Mouse (Mus musculus) liver (tissue): Measurements from ENCODE around the gene Oit1.
A peak's percentile ranks its signal among the peaks of the same experiment; 100 is the strongest.

Experiments
- DNase-seq: peaks from one replicate; pipeline ENCODE4 v3.0.0-alpha.2; 2020; ENCODE audit warnings: mixed read lengths

Gene Oit1

GRCm38 (mm10) chr14:8334511-8334910 is 44.0 kb downstream of the Oit1 start:
- DNase-seq = no peak

GRCm38 (mm10) chr14:8332314-8333252 is 46.0 kb downstream of the Oit1 start:
- DNase-seq = no peak

DNA sequence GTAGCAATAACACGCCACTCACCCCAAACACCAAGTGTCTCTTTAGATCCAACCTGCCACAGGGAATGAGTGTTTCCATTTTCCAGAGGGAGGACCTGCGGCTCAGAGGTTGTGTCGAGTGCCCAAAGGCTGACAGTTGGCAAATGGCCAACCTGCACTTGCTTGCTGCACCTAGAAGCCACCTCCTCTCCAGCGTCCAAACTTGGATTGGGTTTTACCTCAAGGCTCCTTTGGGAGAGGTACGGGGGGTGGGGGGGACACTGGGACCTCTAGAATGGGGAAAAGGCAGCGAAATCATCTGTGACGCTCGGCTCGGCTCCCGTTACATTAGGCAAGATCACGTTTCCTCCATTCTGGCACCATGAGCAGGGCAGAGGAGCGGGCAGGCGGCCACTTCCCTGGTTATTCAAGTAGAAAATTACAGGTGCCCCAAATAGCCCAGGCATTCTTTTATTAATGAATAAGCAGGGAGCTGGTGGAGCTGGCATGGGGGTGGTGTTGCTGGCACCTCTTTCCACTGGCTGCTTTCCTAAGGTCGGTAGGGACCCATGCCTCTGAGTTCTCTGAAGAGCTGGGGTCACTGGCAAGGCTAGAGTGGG is 47.1 kb downstream of the Oit1 start:
- DNase-seq = no peak

DNA sequence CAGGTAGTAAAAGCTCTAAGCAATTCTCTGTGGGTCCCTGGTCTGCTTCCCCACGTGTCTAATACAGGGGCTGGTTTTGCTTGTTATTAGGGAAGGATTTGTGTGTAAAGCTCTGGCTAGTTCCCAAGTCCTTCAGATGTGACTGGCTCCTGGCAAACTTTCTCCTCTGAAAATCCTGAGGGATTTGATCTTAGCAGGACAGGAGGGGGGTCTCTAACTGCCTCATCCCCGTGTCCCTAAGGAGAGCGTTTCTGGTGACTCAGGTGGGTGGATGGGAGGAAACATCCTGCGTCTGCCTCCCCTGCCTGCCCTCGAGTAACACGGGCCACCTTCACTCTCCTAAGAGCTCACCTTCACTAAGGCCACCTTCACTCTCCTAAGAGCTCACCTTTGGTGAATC is 48.2 kb downstream of the Oit1 start:
- DNase-seq = no peak

- no peak for DNase-seq
Observed at GRCm38 (mm10) chr14:8329552-8329951, 49.0 kb downstream of the Oit1 start.

DNA sequence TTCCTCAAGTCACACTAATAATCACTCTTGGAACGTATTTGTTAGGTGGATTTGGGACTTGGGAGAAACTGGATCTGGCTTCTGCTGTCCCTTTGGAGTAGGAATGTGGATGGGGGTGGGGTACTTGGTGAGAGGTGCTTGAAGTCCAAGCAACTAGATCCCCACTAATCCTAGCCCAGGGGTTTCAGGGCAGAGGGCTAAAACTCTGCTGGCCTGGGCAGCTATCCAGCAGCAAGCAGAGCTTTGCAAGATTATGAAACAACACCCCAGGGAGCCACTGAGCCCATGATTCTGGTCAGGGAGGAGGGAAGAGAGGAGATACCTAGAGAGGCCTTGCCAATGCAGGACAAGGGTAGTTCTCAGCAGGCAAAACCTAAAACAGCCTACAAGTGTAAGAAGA is 51.2 kb downstream of the Oit1 start:
- no peak for DNase-seq

- no peak for DNase-seq
Observed at GRCm38 (mm10) chr14:8326961-8327360, 51.6 kb downstream of the Oit1 start.

GRCm38 (mm10) chr14:8325746-8326145 is 52.8 kb downstream of the Oit1 start:
- no peak for DNase-seq

- DNase-seq = no peak
Observed at GRCm38 (mm10) chr14:8320528-8320927, 58.0 kb downstream of the Oit1 start.

- DNase-seq = no peak
Observed at GRCm38 (mm10) chr14:8317194-8318097, 61.1 kb downstream of the Oit1 start, which contains the start of gene Fam107a. Fam107a (minus strand) TSS chr14:8318023.

DNA sequence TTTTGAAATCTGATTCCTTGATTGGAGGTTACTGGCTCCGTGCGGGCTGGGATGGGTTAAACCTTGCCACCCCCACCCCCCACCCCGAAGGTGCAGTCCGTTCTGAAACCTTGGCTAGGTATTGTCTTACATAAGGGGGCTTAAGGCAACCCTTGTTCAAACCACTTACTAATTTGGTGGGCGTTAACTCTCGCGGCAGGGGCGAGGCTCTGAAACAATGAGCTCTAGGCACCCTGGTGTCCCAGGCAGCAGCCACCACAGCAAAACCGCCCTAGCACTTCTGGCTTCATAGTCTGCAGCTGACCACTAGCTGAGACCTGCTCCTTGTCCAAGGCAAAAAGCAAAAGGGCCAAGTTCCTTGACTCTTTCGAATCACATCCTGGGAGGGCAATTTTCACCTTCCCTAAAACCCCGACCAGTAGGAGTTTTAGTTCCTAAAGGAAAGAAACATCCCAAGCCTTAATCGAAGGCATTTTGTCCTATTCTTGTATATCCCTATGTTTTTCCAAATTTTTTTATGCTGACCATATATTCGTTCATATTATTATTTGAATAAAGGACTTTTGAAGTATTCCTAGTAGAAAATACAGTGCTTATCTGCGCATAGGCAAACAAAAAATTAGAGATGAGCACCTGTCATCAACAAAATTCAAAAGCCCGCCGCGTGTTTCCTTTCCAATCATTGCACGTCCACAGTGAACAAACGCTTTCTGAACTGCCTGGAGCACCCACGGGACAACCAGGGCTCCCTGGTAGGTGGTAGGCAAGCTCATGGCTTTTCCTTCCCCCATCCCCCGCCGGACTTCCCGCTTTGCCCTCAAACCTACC is 62.0 kb downstream of the Oit1 start:
- DNase-seq = no peak

- no peak for DNase-seq
Observed at GRCm38 (mm10) chr14:8315169-8315568, 63.4 kb downstream of the Oit1 start.

DNA sequence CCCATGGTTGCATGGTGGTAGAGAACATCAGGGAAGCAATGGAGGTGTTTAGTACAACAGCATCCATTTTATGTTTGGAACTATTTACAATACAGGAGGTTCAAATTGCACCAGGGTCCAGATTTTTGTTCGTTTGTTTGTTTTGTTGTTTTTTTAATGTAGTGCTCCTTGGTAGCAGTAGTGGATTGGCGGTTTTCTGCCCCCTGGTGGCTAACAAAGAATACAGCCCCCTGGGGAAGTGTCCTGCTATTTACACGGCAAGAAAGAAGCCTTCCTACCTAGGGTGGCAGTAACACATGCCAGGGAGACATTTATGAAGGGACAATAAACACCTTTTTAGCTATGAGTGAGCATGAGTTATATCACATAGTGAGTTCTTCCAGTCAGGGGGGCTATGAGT is 64.0 kb downstream of the Oit1 start:
- DNase-seq = peak; percentile 20

GRCm38 (mm10) chr14:8313877-8314276 is 64.7 kb downstream of the Oit1 start:
- no peak for DNase-seq

GRCm38 (mm10) chr14:8309621-8310141 is 68.9 kb downstream of the Oit1 start:
- DNase-seq = no peak

DNA sequence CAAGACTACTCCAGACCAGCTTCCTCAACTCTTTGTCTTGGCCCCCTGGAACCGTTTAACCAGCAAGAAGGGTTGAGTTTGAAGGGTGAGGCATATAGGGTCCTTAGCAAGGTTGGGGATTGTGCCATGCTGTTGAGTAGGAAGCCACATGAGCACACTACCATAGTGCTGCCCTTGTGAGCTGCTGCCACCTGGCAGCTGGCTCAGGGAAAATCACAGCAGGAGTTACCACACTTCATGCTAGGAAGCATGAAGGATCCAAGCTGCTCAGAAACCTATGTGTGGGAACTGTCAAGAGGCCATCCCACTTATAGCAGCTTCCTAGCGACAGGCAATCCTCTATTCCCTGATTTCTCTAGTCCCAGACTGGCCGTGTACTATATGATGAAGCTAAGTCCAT is 69.9 kb downstream of the Oit1 start:
- no peak for DNase-seq

DNA sequence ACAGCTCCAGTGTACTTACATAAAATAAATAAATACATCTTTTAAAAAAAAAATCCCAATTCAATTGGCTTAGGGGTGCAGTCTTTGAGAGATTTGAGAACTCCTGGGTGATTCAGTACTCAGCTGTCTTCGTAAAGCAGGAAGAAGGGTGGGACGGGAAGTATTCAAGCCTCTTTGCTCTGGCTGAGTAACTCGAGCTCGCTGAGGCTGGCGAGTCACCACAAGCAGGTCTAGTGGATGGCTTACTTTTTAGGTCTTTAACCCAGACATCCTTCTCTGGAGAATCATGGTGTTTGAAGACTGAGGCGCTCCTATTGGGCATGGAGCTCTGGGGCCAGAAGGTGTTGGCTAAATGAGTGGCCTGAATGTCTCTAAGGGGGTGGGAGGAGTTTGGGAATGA is 71.7 kb downstream of the Oit1 start:
- no peak for DNase-seq

- no peak for DNase-seq
Observed at GRCm38 (mm10) chr14:8305014-8305413, 73.5 kb downstream of the Oit1 start.

GRCm38 (mm10) chr14:8304082-8304481 is 74.5 kb downstream of the Oit1 start:
- DNase-seq = no peak

DNA sequence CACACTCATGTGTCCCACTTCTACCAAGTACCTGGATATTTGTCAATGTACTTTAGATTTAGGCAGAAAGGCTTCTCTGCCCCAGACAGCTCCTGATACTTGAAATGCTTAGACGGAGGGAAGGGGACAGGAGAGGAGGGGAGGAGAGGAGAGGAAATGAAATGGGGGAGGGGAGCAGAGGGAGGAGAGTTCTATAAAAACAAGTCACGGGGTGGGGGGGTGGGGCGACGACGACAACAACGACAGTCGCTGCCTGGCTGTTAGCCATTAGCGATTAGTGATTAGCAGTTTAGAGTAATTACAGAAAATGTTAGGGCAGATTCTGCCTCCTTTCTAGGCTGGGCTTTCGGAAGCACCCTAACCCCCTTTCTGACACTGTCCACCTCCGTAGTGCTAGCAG is 75.9 kb downstream of the Oit1 start:
- no peak for DNase-seq

GRCm38 (mm10) chr14:8300281-8300680 is 78.3 kb downstream of the Oit1 start:
- peak; percentile 59 for DNase-seq
